Mouse (Mus musculus): Measurements from ENCODE around the gene Gm20498.

DNA sequence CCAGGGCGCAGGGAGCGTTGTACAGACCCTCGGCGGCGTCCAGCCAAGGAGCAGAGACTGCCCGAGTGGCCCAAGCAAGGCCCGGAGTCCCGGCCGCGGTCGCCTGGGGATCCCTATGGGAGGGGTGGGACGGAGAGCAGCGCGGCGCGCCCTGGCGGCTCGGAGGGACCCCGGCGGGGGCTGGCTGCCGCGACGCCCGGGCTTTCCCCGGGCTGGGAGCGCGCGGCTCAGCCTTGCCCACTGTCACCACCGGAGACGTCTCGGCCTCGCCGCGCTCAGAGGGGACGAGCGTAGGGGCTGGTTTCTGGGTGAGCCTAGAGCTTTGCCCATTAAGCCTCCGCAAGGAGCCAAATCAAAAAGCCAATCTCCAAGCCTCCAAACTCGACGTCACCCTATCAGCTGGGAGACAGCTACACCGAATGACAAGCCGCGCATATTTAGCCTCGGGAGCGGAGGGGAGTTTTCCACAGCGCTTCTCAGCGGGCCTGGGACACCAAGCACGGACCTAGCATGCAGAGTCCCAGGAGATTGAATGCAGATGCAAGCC, 199.8 kb downstream of the Gm20498 start, which contains the start of gene Slc8a3:
- TF ChIP-seq EP300 (IDR thresholded peaks at IDR 0.05) (no peak), CTCF (IDR thresholded peaks at IDR 0.05) (no peak)
